Mouse (Mus musculus) MEL (cell line): Measurements from ENCODE around the gene Syn2. TPM values are rescaled to one million over a fixed set of nuclear protein-coding genes. Genes with fewer than 3 reads are reported as not detected.

Source experiments
- DNase-seq: peaks from one replicate; pipeline ENCODE4 v3.0.0; 2011; ENCODE audit warnings: low read depth, low spot score
- H3K27ac ChIP-seq: 2 replicates; pipeline ENCODE4 v1.5.1; 2012; ENCODE audit warnings: low read depth, mild to moderate bottlenecking, control low read depth, low read length, moderate library complexity; ENCODE audit not compliant: control insufficient read depth
- H3K27me3 ChIP-seq, 2 experiments: fragments of 150-350 bp in 1 of 2; sonication (generic) in 1 of 2; 2 replicates each; pipeline ENCODE4 v1.6.1; 2012; ENCODE audit warnings: low read length in 2 of 2, mild to moderate bottlenecking in 2 of 2, improper control_type of control experiment in 1 of 2, moderate library complexity in 1 of 2; ENCODE audit not compliant: insufficient read depth in 2 of 2, control insufficient read depth in 1 of 2
- H3K36me3 ChIP-seq, 2 experiments: 2 replicates each; pipeline ENCODE4 v1.6.1; 2012 to 2014; ENCODE audit warnings: low read length in 2 of 2, improper control_type of control experiment in 1 of 2, inconsistent platforms in 1 of 2, mild to moderate bottlenecking in 1 of 2; ENCODE audit not compliant: insufficient read depth in 2 of 2, control insufficient read depth in 1 of 2
- H3K4me1 ChIP-seq, 2 experiments: fragments of 150-350 bp in 1 of 2; sonication (generic) in 1 of 2; 2 replicates each; pipeline ENCODE4 v1.6.1; 2012; ENCODE audit warnings: low read length in 2 of 2, improper control_type of control experiment in 1 of 2, mild to moderate bottlenecking in 1 of 2; ENCODE audit not compliant: insufficient read depth in 2 of 2, control insufficient read depth in 1 of 2
- H3K4me3 ChIP-seq, 2 experiments: fragments of 150-350 bp in 1 of 2; sonication (generic) in 1 of 2; 2 replicates each; pipeline ENCODE4 v1.5.1; 2012; ENCODE audit warnings: low read depth in 2 of 2, low read length in 2 of 2, mild to moderate bottlenecking in 2 of 2, moderate library complexity in 2 of 2, control low read depth in 1 of 2, improper control_type of control experiment in 1 of 2; ENCODE audit not compliant: control insufficient read depth in 1 of 2, insufficient read depth in 1 of 2
- H3K79me2 ChIP-seq: 2 replicates; pipeline ENCODE4 v1.6.1; 2012; ENCODE audit warnings: mild to moderate bottlenecking, low read length, moderate library complexity; ENCODE audit not compliant: control insufficient read depth, poor library complexity, insufficient read depth
- H3K9ac ChIP-seq: 2 replicates; pipeline ENCODE4 v1.6.1; 2012; ENCODE audit warnings: low read depth, mild to moderate bottlenecking, control low read depth, low read length, moderate library complexity; ENCODE audit not compliant: control insufficient read depth, poor library complexity, severe bottlenecking
- H3K9me3 ChIP-seq: fragments of 150-350 bp; sonication (generic); replicated peaks from 2 replicates; pipeline ENCODE4 v1.6.1; 2012; ENCODE audit warnings: mild to moderate bottlenecking, low read length, improper control_type of control experiment, moderate library complexity; ENCODE audit not compliant: insufficient read depth
- CHD2 ChIP-seq: IDR thresholded peaks from 2 replicates; pipeline ENCODE4 v1.6.1; 2011; ENCODE audit warnings: low read length, improper control_type of control experiment
- ELF1 ChIP-seq: IDR thresholded peaks from 2 replicates; pipeline ENCODE4 v1.6.1; 2014; ENCODE audit warnings: low read depth, mild to moderate bottlenecking, inconsistent platforms, low read length, improper control_type of control experiment, moderate library complexity
- GATA1 ChIP-seq: IDR thresholded peaks from 2 replicates; pipeline ENCODE4 v1.6.1; 2011; ENCODE audit warnings: low read depth, low read length, improper control_type of control experiment
- HCFC1 ChIP-seq: IDR thresholded peaks from 2 replicates; pipeline ENCODE4 v1.6.1; 2012; ENCODE audit warnings: low read depth, mild to moderate bottlenecking, inconsistent platforms, low read length, improper control_type of control experiment, moderate library complexity
- KAT2A ChIP-seq: conservative IDR thresholded peaks from 2 replicates; pipeline ENCODE4 v1.6.1; 2012; ENCODE audit warnings: low read depth, low read length, improper control_type of control experiment, inconsistent platforms
- MAFK ChIP-seq: IDR thresholded peaks from 2 replicates; pipeline ENCODE4 v1.6.1; 2011; ENCODE audit warnings: low read depth, mild to moderate bottlenecking, low read length, improper control_type of control experiment, borderline replicate concordance
- POLR2AphosphoS2 ChIP-seq: IDR thresholded peaks from 2 replicates; pipeline ENCODE4 v1.6.1; 2011; ENCODE audit warnings: low read length, improper control_type of control experiment
- SMC3 ChIP-seq: IDR thresholded peaks from 2 replicates; pipeline ENCODE4 v1.6.1; 2011; ENCODE audit warnings: low read depth, low read length, improper control_type of control experiment
- USF1 ChIP-seq: IDR thresholded peaks from 2 replicates; pipeline ENCODE4 v1.6.1; 2014; ENCODE audit warnings: low read depth, mild to moderate bottlenecking, inconsistent platforms, low read length, improper control_type of control experiment, moderate library complexity
- ZC3H11A ChIP-seq: IDR thresholded peaks from 2 replicates; pipeline ENCODE4 v1.6.1; 2012; ENCODE audit warnings: low read depth, mild to moderate bottlenecking, inconsistent platforms, low read length, improper control_type of control experiment
- ZKSCAN1 ChIP-seq: IDR thresholded peaks from 2 replicates; pipeline ENCODE4 v1.6.1; 2012; ENCODE audit warnings: low read depth, mild to moderate bottlenecking, inconsistent platforms, low read length, improper control_type of control experiment, moderate library complexity
- polyA plus RNA-seq, 2 experiments: library from polyadenylated mRNA; stranded (reverse) in 1 of 2; unstranded in 1 of 2; fragments of >175 nt in 1 of 2; fragments of >200 nt in 1 of 2; gene quantifications; 2 replicates each; pipeline versions ENCODE4 v1.2.1 to v1.2.4; 2012; ENCODE audit warnings: low replicate concordance in 2 of 2, low read depth in 1 of 2; ENCODE audit not compliant: insufficient read length in 2 of 2, insufficient read depth in 1 of 2, missing spikeins in 1 of 2
- total RNA-seq: library from RNA; depleted of rRNA; stranded (reverse); fragments of 300-350 nt; gene quantifications from 2 replicates; pipeline ENCODE4 v1.2.3, GENCODE M21; 2012

Gene Syn2
- total and polyA plus RNA-seq, 3 experiments: not detected

GRCm38 (mm10) chr6:115244222-115244621, 109.5 kb downstream of the Syn2 start:
- peaks cover 0 to 2% of the 10 kb centered on the region in 2 experiments; a peak in 3 of 4 replicates for H3K27me3 ChIP-seq
- no peak overlapping the region for H3K9ac ChIP-seq
- no peak for DNase-seq
- no peak overlapping the region for H3K27ac ChIP-seq
- H3K79me2 ChIP-seq: no peaks in the 10 kb centered on the region
- no peaks in the 10 kb centered on the region for H3K4me1 ChIP-seq
- no peak overlapping the region for H3K4me3 ChIP-seq
- H3K36me3 ChIP-seq: no peaks in the 10 kb centered on the region
- H3K9me3 ChIP-seq: no peaks in the 10 kb centered on the region
- TF ChIP-seq SMC3 (0 out of 2 replicates have a peak, but pooled peaks have one; percentile 9), POLR2AphosphoS2 (no peak)
- TF ChIP-seq, all 39 proteins: peak for 1

- H3K9ac ChIP-seq: no peak overlapping the region
- no peak overlapping the region for H3K4me3 ChIP-seq
- H3K9me3 ChIP-seq: no peaks in the 10 kb centered on the region
- no peaks in the 10 kb centered on the region; a peak in 1 of 4 replicates for H3K27me3 ChIP-seq
- TF ChIP-seq USF1 (no peak), ZC3H11A (no peak)
- H3K79me2 ChIP-seq: no peaks in the 10 kb centered on the region
- no peak overlapping the region for H3K27ac ChIP-seq
- no peak for DNase-seq
- no peaks in the 10 kb centered on the region for H3K4me1 ChIP-seq
- no peaks in the 10 kb centered on the region for H3K36me3 ChIP-seq
Measured at GRCm38 (mm10) chr6:115245500-115246058, 110.9 kb downstream of the Syn2 start.

GRCm38 (mm10) chr6:115251531-115251985, 116.9 kb downstream of the Syn2 start:
- no peaks in the 10 kb centered on the region for H3K36me3 ChIP-seq
- TF ChIP-seq ELF1 (no peak), HCFC1 (no peak), MAFK (no peak), ZKSCAN1 (no peak), ZC3H11A (no peak), CHD2 (no peak), GATA1 (no peak), SMC3 (no peak), KAT2A (no peak)
- H3K4me1 ChIP-seq: no peaks in the 10 kb centered on the region
- H3K4me3 ChIP-seq: no peak overlapping the region
- H3K27me3 ChIP-seq: peaks cover 0 to 3% of the 10 kb centered on the region in 2 experiments
- H3K79me2 ChIP-seq: no peaks in the 10 kb centered on the region
- no peak overlapping the region for H3K9ac ChIP-seq
- no peak for DNase-seq
- no peaks in the 10 kb centered on the region for H3K9me3 ChIP-seq
- no peak overlapping the region for H3K27ac ChIP-seq
